20 mouse cellular contexts compared by ENCODE assay signal in genomic region chr6:29439251-29439650, GRCm38 (mm10). TPM values are rescaled to one million over a fixed set of nuclear protein-coding genes. Genes with fewer than 3 reads are reported as not detected.
DNase-seq lines count a peak whose midpoint lies in the region; ATAC-seq lines count a peak whose summit lies in the region.
"Had no signal": no experiment of that assay in that cellular context is flagged by ENCODE, and none has a peak within 500 bp of the region (broad histone marks: within the 10 kb centered on the region; RNA-seq: fewer than 3 reads in every experiment).

No protein-coding gene starts in this region.

- H3K27ac ChIP-seq in forebrain, embryonic 10.5 days = no peak overlapping the region
- H3K27ac ChIP-seq: embryonic facial prominence, embryonic 15.5 days; hindbrain, embryonic 14.5 days; liver, embryonic 12.5 days had no signal

- DNase-seq in frontal cortex, postnatal 25 days (ENCODE audit: low spot score in 2 of 2) = no peak
- DNase-seq in left cerebral cortex, postnatal 4 days = peak; percentile 47
- DNase-seq in left cerebral cortex, adult 18-20 months (ENCODE audit: low spot score in 2 of 2) = no peak
- DNase-seq in brain, adult 2 months (ENCODE audit: low read depth, low spot score) = peak; percentile 60
- DNase-seq in heart, postnatal 4 days = peak; percentile 49
- DNase-seq in forebrain, embryonic 10.5 days (ENCODE audit: extremely low spot score, low spot score) = no peak
- DNase-seq: adrenal gland, postnatal 36 days; B cell, adult 2 months; kidney, adult 2 months; kidney, postnatal 4 days had no signal

- no peak overlapping the region for H3K4me3 ChIP-seq in forebrain, embryonic 10.5 days
- H3K4me3 ChIP-seq: embryonic facial prominence, embryonic 15.5 days; liver, embryonic 12.5 days had no signal

- H3K9me3 ChIP-seq in forebrain, embryonic 10.5 days = no peaks in the 10 kb centered on the region
- H3K9me3 ChIP-seq: embryonic facial prominence, embryonic 15.5 days; G1E; liver, embryonic 12.5 days had no signal

- H3K4me1 ChIP-seq in forebrain, embryonic 10.5 days = peaks cover 31% of the 10 kb centered on the region

- ATAC-seq in frontal cortex, adult (ENCODE audit: low TSS enrichment) = peak; percentile 38; the same call in 1 of the 2 replicates
- ATAC-seq in megakaryocyte-erythroid progenitor cell, adult 5-6 weeks (replicated peaks; ENCODE audit: low FRiP score, low TSS enrichment, poor library complexity, severe bottlenecking) = no peak
- ATAC-seq: forebrain, embryonic 14.5 days; liver, embryonic 12.5 days; lung, postnatal 0 days had no signal

- WGBS in forebrain, embryonic 10.5 days = 76% methylated on average over 4 of the region's 4 CpGs

- H3K36me3 ChIP-seq in forebrain, embryonic 10.5 days (replicated peaks) = no peaks in the 10 kb centered on the region
- H3K36me3 ChIP-seq: G1E had no signal

- intact Hi-C loops in left cerebral cortex, postnatal 4 days (cut with DNase I) = no loop called here

- peaks cover 25% of the 10 kb centered on the region for H3K27me3 ChIP-seq in forebrain, embryonic 10.5 days (ENCODE audit: poor library complexity, severe bottlenecking)

RNA-seq across cellular contexts. Expression of gene Flnc, which starts 6.2 kb away (rescaled TPM):
- 1 to 10 TPM; 4.7 TPM for total RNA-seq in left cerebral cortex, postnatal 4 days (2021)
- 1 to 10 TPM; 1.4 to 1.5 TPM for total RNA-seq in left cerebral cortex, adult 18-20 months (2021)
- total RNA-seq in heart, postnatal 4 days (2021) = 100 to 1,000 TPM; 303 to 309 TPM
- total RNA-seq in megakaryocyte-erythroid progenitor cell, adult 5-6 weeks (2014; fragmentation: Nextera tagmentation) = not detected in 2 replicates
- not detected in 2 replicates for total RNA-seq in megakaryocyte-erythroid progenitor cell, adult 5-6 weeks (2017)
- polyA plus RNA-seq in forebrain, embryonic 10.5 days (2016; fragmentation: Nextera tagmentation; extraction: Ambion mirVana) = 2.1 and 2.6 TPM in 2 replicates
- total RNA-seq: common myeloid progenitor, adult 5-6 weeks; granulocyte monocyte progenitor cell, adult 5-6 weeks had no signal

RNA-seq across cellular contexts. Expression of gene Atp6v1f, which starts 28.3 kb away (rescaled TPM):
- 100 to 1,000 TPM; 183 to 190 TPM for total RNA-seq in left cerebral cortex, postnatal 4 days (2021)
- 100 to 1,000 TPM; 262 TPM for total RNA-seq in left cerebral cortex, adult 18-20 months (2021)
- 100 to 1,000 TPM; 110 to 117 TPM for total RNA-seq in heart, postnatal 4 days (2021)
- 168 and 176 TPM in 2 replicates for total RNA-seq in megakaryocyte-erythroid progenitor cell, adult 5-6 weeks (2014; fragmentation: Nextera tagmentation)
- total RNA-seq in megakaryocyte-erythroid progenitor cell, adult 5-6 weeks (2017) = 167 and 198 TPM in 2 replicates
- polyA plus RNA-seq in forebrain, embryonic 10.5 days (2016; fragmentation: Nextera tagmentation; extraction: Ambion mirVana) = 187 and 200 TPM in 2 replicates

RNA-seq across cellular contexts. Expression of gene Atp6v1fnb, which starts 32.0 kb away (rescaled TPM):
- total RNA-seq in left cerebral cortex, postnatal 4 days (2021) = under 1 TPM in 1 of 2 experiments, not detected in 1; 0.93 TPM
- total RNA-seq in left cerebral cortex, adult 18-20 months (2021) = under 1 TPM in 1 of 2 experiments, not detected in 1; 0.54 TPM
- not detected for total RNA-seq in heart, postnatal 4 days (2021)
- not detected in 2 replicates for total RNA-seq in megakaryocyte-erythroid progenitor cell, adult 5-6 weeks (2014; fragmentation: Nextera tagmentation)
- not detected in 2 replicates for total RNA-seq in megakaryocyte-erythroid progenitor cell, adult 5-6 weeks (2017)
- polyA plus RNA-seq in forebrain, embryonic 10.5 days (2016; fragmentation: Nextera tagmentation; extraction: Ambion mirVana) = 0.22 TPM in 1 of 2 replicates, not detected in the other
- polyA plus RNA-seq: embryonic facial prominence, embryonic 15.5 days; G1E; hindbrain, embryonic 14.5 days; liver, embryonic 12.5 days; lung, postnatal 0 days had no signal

RNA-seq across cellular contexts. Expression of gene Ccdc136, which starts 43.1 kb away (rescaled TPM):
- 10 to 100 TPM; 70.7 to 72.5 TPM for total RNA-seq in left cerebral cortex, postnatal 4 days (2021)
- total RNA-seq in left cerebral cortex, adult 18-20 months (2021) = 100 to 1,000 TPM; 105 to 113 TPM
- 10 to 100 TPM; 10.6 to 15.8 TPM for total RNA-seq in heart, postnatal 4 days (2021)
- total RNA-seq in megakaryocyte-erythroid progenitor cell, adult 5-6 weeks (2014; fragmentation: Nextera tagmentation) = not detected in 2 replicates
- not detected in 2 replicates for total RNA-seq in megakaryocyte-erythroid progenitor cell, adult 5-6 weeks (2017)
- 21.2 and 21.6 TPM in 2 replicates for polyA plus RNA-seq in forebrain, embryonic 10.5 days (2016; fragmentation: Nextera tagmentation; extraction: Ambion mirVana)
- total RNA-seq: common myeloid progenitor, adult 5-6 weeks; granulocyte monocyte progenitor cell, adult 5-6 weeks had no signal

RNA-seq across cellular contexts. Expression of gene Opn1sw, which starts 51.0 kb away (rescaled TPM):
- under 1 TPM in 1 of 2 experiments, not detected in 1; 0.32 TPM for total RNA-seq in left cerebral cortex, postnatal 4 days (2021)
- under 1 TPM; 0.14 to 0.30 TPM for total RNA-seq in left cerebral cortex, adult 18-20 months (2021)
- total RNA-seq in heart, postnatal 4 days (2021) = not detected
- total RNA-seq in megakaryocyte-erythroid progenitor cell, adult 5-6 weeks (2014; fragmentation: Nextera tagmentation) = not detected in 2 replicates
- total RNA-seq in megakaryocyte-erythroid progenitor cell, adult 5-6 weeks (2017) = not detected in 2 replicates
- polyA plus RNA-seq in forebrain, embryonic 10.5 days (2016; fragmentation: Nextera tagmentation; extraction: Ambion mirVana) = 0.24 and 0.28 TPM in 2 replicates
- total RNA-seq: adrenal gland, postnatal 36 days; common myeloid progenitor, adult 5-6 weeks; granulocyte monocyte progenitor cell, adult 5-6 weeks had no signal
- polyA plus RNA-seq: G1E; kidney, adult 2 months had no signal

Comparison
In these comparisons a context has a peak if more than half of its experiments do, and no peak if none do; other contexts are left out.
1. DNase-seq: peak in left cerebral cortex, postnatal 4 days (single experiment), brain, adult 2 months (single experiment) and heart, postnatal 4 days (single experiment); none in frontal cortex, postnatal 25 days (0 of 2), left cerebral cortex, adult 18-20 months (0 of 2) and forebrain, embryonic 10.5 days (single experiment).
2. RNA of gene Flnc, which starts 6.2 kb away (total RNA-seq): 303 to 309 TPM in heart, postnatal 4 days; 4.7 TPM in left cerebral cortex, postnatal 4 days, 1.4 to 1.5 TPM in left cerebral cortex, adult 18-20 months and not detected in megakaryocyte-erythroid progenitor cell, adult 5-6 weeks; every median in the first group is over 10 times any median in the second.